Mouse (Mus musculus) cortical plate, adult 2 months (tissue): ENCODE results near the gene Arl8a.

Source experiments
- CTCF ChIP-seq: fragments of 200-500 bp; IDR thresholded peaks from 2 replicates; pipeline ENCODE4 v1.5.1; 2011; ENCODE audit warnings: mild to moderate bottlenecking, control low read depth, low read length; ENCODE audit not compliant: insufficient read depth; ENCODE audit errors: extremely low read depth
- POLR2A ChIP-seq: fragments of 200-500 bp; IDR thresholded peaks from 2 replicates; pipeline ENCODE4 v1.6.1; 2011; ENCODE audit warnings: mild to moderate bottlenecking, low read length, control low read depth; ENCODE audit not compliant: insufficient read depth; ENCODE audit errors: extremely low read depth

GRCm38 (mm10) chr1:135142452-135142851 lies 4.2 kb upstream of the Arl8a start:
- TF ChIP-seq POLR2A (no peak), CTCF (no peak)
